Mouse (Mus musculus) kidney, adult 2 months (tissue): Measurements from ENCODE around the gene Stard7.

Experiments
- CTCF ChIP-seq: fragments of 200-500 bp; conservative IDR thresholded peaks from 2 replicates; pipeline ENCODE4 v1.5.1; 2011; ENCODE audit warnings: low read depth, mild to moderate bottlenecking, control low read depth, low read length, moderate library complexity, mixed read lengths; ENCODE audit not compliant: insufficient read depth, insufficient read length
- POLR2A ChIP-seq: fragments of 200-500 bp; IDR thresholded peaks from one replicate; pipeline ENCODE4 v1.6.1; 2011; ENCODE audit warnings: low read depth, low read length, control low read depth

GRCm38 (mm10) chr2:127319071-127319470, 49.1 kb downstream of the Stard7 start:
- TF ChIP-seq CTCF (no peak), POLR2A (no peak)
